Mouse (Mus musculus) CH12F3 (cell line): ENCODE data around the gene Rft1.

Experiments
- in situ Hi-C: fragments of 300-500 bp; cut with MboI; formaldehyde crosslinking; loops from 2 replicates; pipeline ENCODE4 v1.14.3; 2020; ENCODE audit warnings: low sequenced_read_pairs

Gene Rft1

GRCm38 (mm10) chr14:30671095-30671985 lies 17.2 kb downstream of the Rft1 start:
- in situ Hi-C loops, result loop anchor here (5.0 kb wide), 1 partner anchor 79 kb away; no protein-coding TSS in a partner anchor

- in situ Hi-C loops, result loop anchor here (5.0 kb wide), 1 partner anchor 80 kb away; no protein-coding TSS in a partner anchor
Measured at GRCm38 (mm10) chr14:30671986-30672312, 17.8 kb downstream of the Rft1 start.

- in situ Hi-C loops, result loop anchor here (5.0 to 25.0 kb wide), 2 partner anchors 83 to 187 kb away; no protein-coding TSS in a partner anchor
Measured at GRCm38 (mm10) chr14:30674947-30675346, 20.8 kb downstream of the Rft1 start.

- in situ Hi-C loops, result loop anchor here (25.0 kb wide), 1 partner anchor 180 kb away; no protein-coding TSS in a partner anchor
Measured at GRCm38 (mm10) chr14:30682131-30682530, 28.0 kb downstream of the Rft1 start.

GRCm38 (mm10) chr14:30690685-30691084 lies 36.5 kb downstream of the Rft1 start:
- in situ Hi-C loops, result loop anchor here (25.0 kb wide), 1 partner anchor 172 kb away; no protein-coding TSS in a partner anchor

- in situ Hi-C loops, result loop anchor here (25.0 kb wide), 1 partner anchor 170 kb away; no protein-coding TSS in a partner anchor
Measured at GRCm38 (mm10) chr14:30692439-30692838, 38.3 kb downstream of the Rft1 start.

- in situ Hi-C loops, result loop anchor here (25.0 kb wide), 1 partner anchor 168 kb away; no protein-coding TSS in a partner anchor
Measured at GRCm38 (mm10) chr14:30694786-30695185, 40.6 kb downstream of the Rft1 start.

- in situ Hi-C loops, result loop anchor here (25.0 kb wide), 1 partner anchor 167 kb away; no protein-coding TSS in a partner anchor
Measured at GRCm38 (mm10) chr14:30695609-30696008, 41.4 kb downstream of the Rft1 start.

- in situ Hi-C loops, result loop anchor here (25.0 kb wide), 1 partner anchor 165 kb away; no protein-coding TSS in a partner anchor
Measured at GRCm38 (mm10) chr14:30697407-30698052, 43.4 kb downstream of the Rft1 start.

- in situ Hi-C loops, result loop anchor here (25.0 kb wide), 1 partner anchor 163 kb away; no protein-coding TSS in a partner anchor
Measured at GRCm38 (mm10) chr14:30699656-30700055, 45.5 kb downstream of the Rft1 start.

- in situ Hi-C loops, result no loop called here
Measured at GRCm38 (mm10) chr14:30702512-30702911, 48.4 kb downstream of the Rft1 start.

- in situ Hi-C loops, result no loop called here
Measured at GRCm38 (mm10) chr14:30703079-30703478, 48.9 kb downstream of the Rft1 start.

GRCm38 (mm10) chr14:30704098-30704855 lies 50.1 kb downstream of the Rft1 start:
- in situ Hi-C loops, result no loop called here

- in situ Hi-C loops, result loop anchor here (5.0 kb wide), 1 partner anchor 50 kb away; no protein-coding TSS in a partner anchor
Measured at GRCm38 (mm10) chr14:30711892-30712291, 57.7 kb downstream of the Rft1 start.

GRCm38 (mm10) chr14:30713769-30714168 lies 59.6 kb downstream of the Rft1 start:
- in situ Hi-C loops, result loop anchor here (5.0 kb wide), 1 partner anchor 49 kb away; no protein-coding TSS in a partner anchor

- in situ Hi-C loops, result loop anchor here (5.0 kb wide), 1 partner anchor 47 kb away; no protein-coding TSS in a partner anchor
Measured at GRCm38 (mm10) chr14:30714799-30715617, 60.8 kb downstream of the Rft1 start, which contains the start of gene Sfmbt1. TSS of gene Sfmbt1 (plus strand) at chr14:30714849.

GRCm38 (mm10) chr14:30715618-30716050 lies 61.5 kb downstream of the Rft1 start:
- in situ Hi-C loops, result no loop called here

GRCm38 (mm10) chr14:30716051-30716952 lies 62.1 kb downstream of the Rft1 start:
- in situ Hi-C loops, result no loop called here

- in situ Hi-C loops, result no loop called here
Measured at GRCm38 (mm10) chr14:30716953-30717285, 62.8 kb downstream of the Rft1 start.
